Mouse (Mus musculus) cerebellum, adult 11-12 months (tissue): ENCODE data around the gene Cacna1c.

Source experiments
- DNase-seq: peaks from one replicate; pipeline ENCODE4 v3.0.0; 2022

The Cacna1c gene

GRCm38 (mm10) chr6:118538627-118539026, 657.6 kb downstream of the Cacna1c start:
- DNase-seq = no peak
